Mouse (Mus musculus) myocyte (in vitro differentiated cells): ENCODE data around the gene Neurl1a. TPM values are rescaled to one million over a fixed set of nuclear protein-coding genes. Genes with fewer than 3 reads are reported as not detected.
A peak's percentile ranks its signal among the peaks of the same experiment; 100 is the strongest.

ENCODE experiments used
- H3K27me3 ChIP-seq: one replicate; pipeline ENCODE4 v1.6.1; 2011; ENCODE audit not compliant: control insufficient read depth, insufficient read depth, insufficient read length
- H3K36me3 ChIP-seq: one replicate; pipeline ENCODE4 v1.6.1; 2011; ENCODE audit not compliant: control insufficient read depth, insufficient read depth
- H3K4me2 ChIP-seq: one replicate; pipeline ENCODE4 v1.6.1; 2011; ENCODE audit warnings: low read depth, control low read depth
- H3K4me3 ChIP-seq: one replicate; pipeline ENCODE4 v1.5.1; 2011; ENCODE audit warnings: mild to moderate bottlenecking, control low read depth, moderate library complexity
- H3K79me2 ChIP-seq: one replicate; pipeline ENCODE4 v1.6.1; 2011; ENCODE audit not compliant: control insufficient read depth, insufficient read depth
- H3ac ChIP-seq: one replicate; pipeline ENCODE4 v1.6.1; 2011; ENCODE audit not compliant: control insufficient read depth, insufficient read length
- CEBPB ChIP-seq: IDR thresholded peaks from 2 replicates; pipeline ENCODE4 v1.6.1; 2011; ENCODE audit warnings: mild to moderate bottlenecking, moderate library complexity; ENCODE audit not compliant: poor library complexity, insufficient read depth, severe bottlenecking
- E2F4 ChIP-seq: IDR thresholded peaks from one replicate; pipeline ENCODE4 v1.6.1; 2011; ENCODE audit warnings: mild to moderate bottlenecking, control low read depth, moderate library complexity; ENCODE audit not compliant: insufficient read depth
- MAX ChIP-seq: IDR thresholded peaks from one replicate; pipeline ENCODE4 v1.6.1; 2011; ENCODE audit warnings: low read depth, mild to moderate bottlenecking, control low read depth
- MYOD1 ChIP-seq, 3 experiments: IDR thresholded peaks; one replicate each; pipeline ENCODE4 v1.6.1; 2011; ENCODE audit warnings: control low read depth in 2 of 3, low read depth in 2 of 3, mild to moderate bottlenecking in 2 of 3, moderate library complexity in 1 of 3; ENCODE audit not compliant: insufficient read length in 2 of 3, control insufficient read depth in 1 of 3
- MYOG ChIP-seq, 3 experiments: IDR thresholded peaks; one replicate each; pipeline ENCODE4 v1.6.1; 2011; ENCODE audit warnings: control low read depth in 2 of 3, low read depth in 2 of 3, mild to moderate bottlenecking in 2 of 3; ENCODE audit not compliant: insufficient read length in 2 of 3, control insufficient read depth in 1 of 3, insufficient read depth in 1 of 3
- POLR2A ChIP-seq: IDR thresholded peaks from one replicate; pipeline ENCODE4 v1.6.1; 2011; ENCODE audit warnings: low read depth, mild to moderate bottlenecking, control low read depth, moderate library complexity; ENCODE audit not compliant: insufficient read length
- POLR2AphosphoS2 ChIP-seq: IDR thresholded peaks from one replicate; pipeline ENCODE4 v1.6.1; 2011; ENCODE audit warnings: low read depth, control low read depth; ENCODE audit not compliant: insufficient read length
- REST ChIP-seq: IDR thresholded peaks from one replicate; pipeline ENCODE4 v1.6.1; 2011; ENCODE audit warnings: mild to moderate bottlenecking, control low read depth, moderate library complexity; ENCODE audit not compliant: insufficient read depth, insufficient read length
- SRF ChIP-seq: IDR thresholded peaks from one replicate; pipeline ENCODE4 v1.6.1; 2011; ENCODE audit warnings: low read depth; ENCODE audit not compliant: control insufficient read depth, insufficient read length
- TCF12 ChIP-seq: IDR thresholded peaks from one replicate; pipeline ENCODE4 v1.6.1; 2011; ENCODE audit warnings: mild to moderate bottlenecking, control low read depth; ENCODE audit not compliant: poor library complexity, insufficient read depth, severe bottlenecking
- TCF3 ChIP-seq: IDR thresholded peaks from one replicate; pipeline ENCODE4 v1.6.1; 2011; ENCODE audit warnings: low read depth, control low read depth; ENCODE audit not compliant: insufficient read length
- USF1 ChIP-seq: IDR thresholded peaks from one replicate; pipeline ENCODE4 v1.6.1; 2011; ENCODE audit warnings: low read depth, mild to moderate bottlenecking, control low read depth, moderate library complexity
- polyA plus RNA-seq: library from polyadenylated mRNA; unstranded; fragments of >200 nt; fragmentation: generic; extraction: Trizol; gene quantifications from one replicate; pipeline ENCODE4 v1.2.1, GENCODE M21; 2012; ENCODE audit warnings: missing spikeins

The Neurl1a gene
- polyA plus RNA-seq, 1 experiment = 120 TPM

- no peak for TF ChIP-seq MYOG (IDR thresholded peaks at IDR 0.05; ENCODE audit: control insufficient read depth in 1 of 3, insufficient read depth in 1 of 3, insufficient read length in 2 of 3, low read depth in 2 of 3)
- no peak for TF ChIP-seq POLR2A
- no peak for TF ChIP-seq MAX
- TF ChIP-seq SRF = no peak
- TF ChIP-seq POLR2AphosphoS2 = no peak
- TF ChIP-seq TCF3 = no peak
- TF ChIP-seq TCF12 = no peak
- no peak for TF ChIP-seq REST
- no peak for TF ChIP-seq CEBPB
- no peak for TF ChIP-seq E2F4
- no peak for TF ChIP-seq MYOD1 (IDR thresholded peaks at IDR 0.05; ENCODE audit: control insufficient read depth in 1 of 3, insufficient read length in 2 of 3, low read depth in 2 of 3)
- no peaks in the 10 kb centered on the region for H3K36me3 ChIP-seq
- H3K27me3 ChIP-seq = no peaks in the 10 kb centered on the region
- H3K4me2 ChIP-seq = peak overlapping the region; percentile 72
- no peak overlapping the region for H3ac ChIP-seq
- no peaks in the 10 kb centered on the region for H3K79me2 ChIP-seq
- no peak overlapping the region for H3K4me3 ChIP-seq
Measured at GRCm38 (mm10) chr19:47168223-47168622, 10.4 kb upstream of the Neurl1a start.

GRCm38 (mm10) chr19:47168793-47169412, 9.7 kb upstream of the Neurl1a start:
- H3K4me2 ChIP-seq = peak overlapping the region; percentile 72
- TF ChIP-seq CEBPB = no peak
- TF ChIP-seq POLR2A = no peak
- TF ChIP-seq SRF = no peak
- no peak overlapping the region for H3ac ChIP-seq
- no peaks in the 10 kb centered on the region for H3K36me3 ChIP-seq
- H3K4me3 ChIP-seq = no peak overlapping the region
- H3K79me2 ChIP-seq = no peaks in the 10 kb centered on the region
- no peaks in the 10 kb centered on the region for H3K27me3 ChIP-seq

- peak; percentile 70 for TF ChIP-seq USF1
- TF ChIP-seq TCF12 = no peak
- no peak overlapping the region for H3K4me3 ChIP-seq
- H3K36me3 ChIP-seq = no peaks in the 10 kb centered on the region
- no peaks in the 10 kb centered on the region for H3K79me2 ChIP-seq
- no peak overlapping the region for H3K4me2 ChIP-seq
- H3K27me3 ChIP-seq = no peaks in the 10 kb centered on the region
- no peak overlapping the region for H3ac ChIP-seq
Measured at GRCm38 (mm10) chr19:47174515-47174914, 4.1 kb upstream of the Neurl1a start.

- no peak overlapping the region for H3ac ChIP-seq
- H3K36me3 ChIP-seq = no peaks in the 10 kb centered on the region
- H3K79me2 ChIP-seq = no peaks in the 10 kb centered on the region
- TF ChIP-seq MYOG (IDR thresholded peaks at IDR 0.05; ENCODE audit: control insufficient read depth in 1 of 3, insufficient read depth in 1 of 3, insufficient read length in 2 of 3, low read depth in 2 of 3) = no peak
- TF ChIP-seq SRF = no peak
- no peak for TF ChIP-seq POLR2A
- no peak for TF ChIP-seq USF1
- TF ChIP-seq REST = no peak
- no peak for TF ChIP-seq TCF12
- TF ChIP-seq CEBPB = no peak
- TF ChIP-seq TCF3 = no peak
- TF ChIP-seq MYOD1 (IDR thresholded peaks at IDR 0.05; ENCODE audit: control insufficient read depth in 1 of 3, insufficient read length in 2 of 3, low read depth in 2 of 3) = no peak
- TF ChIP-seq E2F4 = no peak
- no peak for TF ChIP-seq POLR2AphosphoS2
- no peak for TF ChIP-seq MAX
- H3K27me3 ChIP-seq = no peaks in the 10 kb centered on the region
- no peak overlapping the region for H3K4me3 ChIP-seq
- H3K4me2 ChIP-seq = no peak overlapping the region
Measured at GRCm38 (mm10) chr19:47175472-47175871, 3.1 kb upstream of the Neurl1a start.

GRCm38 (mm10) chr19:47176916-47177505, 1.6 kb upstream of the Neurl1a start:
- Histone ChIP-seq H3K27me3 (no peaks in the 10 kb centered on the region), H3K4me3 (no peak overlapping the region), H3K36me3 (no peaks in the 10 kb centered on the region), H3K4me2 (peak overlapping the region; percentile 81), H3ac (no peak overlapping the region), H3K79me2 (peaks cover 3% of the 10 kb centered on the region)
- TF ChIP-seq REST (no peak), E2F4 (no peak), MAX (no peak), TCF12 (no peak), POLR2A (no peak), MYOG (IDR thresholded peaks at IDR 0.05; ENCODE audit: control insufficient read depth in 1 of 3, insufficient read depth in 1 of 3, insufficient read length in 2 of 3, low read depth in 2 of 3) (no peak), SRF (no peak), CEBPB (no peak), USF1 (no peak), MYOD1 (IDR thresholded peaks at IDR 0.05; ENCODE audit: control insufficient read depth in 1 of 3, insufficient read length in 2 of 3, low read depth in 2 of 3) (no peak), POLR2AphosphoS2 (no peak), TCF3 (no peak)
